In genomic region chr6:70751251-70751897, GRCm38 (mm10) we compare ENCODE assay signal across 21 mouse cellular contexts. TPM values are rescaled to one million over a fixed set of nuclear protein-coding genes. Genes with fewer than 3 reads are reported as not detected.
DNase-seq lines count a peak whose midpoint lies in the region; ATAC-seq and TF ChIP-seq lines count a peak whose summit lies in the region.
"Had no signal": no experiment of that assay in that cellular context is flagged by ENCODE, and none has a peak within 500 bp of the region (broad histone marks: within the 10 kb centered on the region; RNA-seq: fewer than 3 reads in every experiment).

No protein-coding gene starts in this region.

- DNase-seq in spleen, adult 2 months (ENCODE audit: low read depth in 1 of 2, low spot score in 2 of 2) = no peak
- DNase-seq in spleen, postnatal 14 days (ENCODE audit: low spot score in 2 of 2) = no peak
- DNase-seq in liver, embryonic 13.5 days = no peak
- DNase-seq in urinary bladder, postnatal 36 days (ENCODE audit: low spot score in 2 of 2) = no peak
- no peak for DNase-seq in heart, postnatal 4 days
- DNase-seq: adrenal gland, postnatal 10 days; cerebellum, adult 18-20 months; cerebellum, adult 9-11 months; cerebellum, postnatal 36 days; forebrain, postnatal 0 days; gastrocnemius, adult 2 months; gastrocnemius, postnatal 25 days; heart, postnatal 36 days had no signal

- 73% methylated on average over 8 of the region's 8 CpGs for WGBS in spleen, adult 2 months
- 66% methylated on average over 8 of the region's 8 CpGs for WGBS in liver, embryonic 13.5 days (ENCODE audit: insufficient replicate concordance)

- TF ChIP-seq CTCF in spleen, adult 2 months (IDR thresholded peaks at IDR 0.05; ENCODE audit: extremely low read depth, insufficient read depth, insufficient read length, insufficient replicate concordance) = 0 out of 2 replicates have a peak, but pooled peaks have one; percentile 2

- H3K4me3 ChIP-seq in spleen, adult 2 months (ENCODE audit: extremely low read depth, insufficient read depth, insufficient read length) = no peak overlapping the region
- H3K4me3 ChIP-seq in liver, embryonic 13.5 days (replicated peaks) = no peak overlapping the region
- H3K4me3 ChIP-seq: embryonic facial prominence, embryonic 13.5 days; forebrain, embryonic 13.5 days; gastrocnemius, adult 2 months; hindbrain, embryonic 12.5 days had no signal

- 0 out of 2 replicates have a peak overlapping the region, but pooled peaks have one; percentile 38 for H3K9ac ChIP-seq in liver, embryonic 13.5 days
- H3K9ac ChIP-seq: embryonic facial prominence, embryonic 13.5 days; forebrain, embryonic 13.5 days; forebrain, postnatal 0 days; heart, embryonic 13.5 days; hindbrain, embryonic 12.5 days had no signal

- H3K27ac ChIP-seq in spleen, adult 2 months (ENCODE audit: insufficient read depth, low read length) = peak overlapping the region; percentile 93
- H3K27ac ChIP-seq in liver, embryonic 13.5 days = peak overlapping the region; percentile 76
- H3K27ac ChIP-seq: embryonic facial prominence, embryonic 13.5 days; forebrain, embryonic 13.5 days; gastrocnemius, adult 2 months; heart, embryonic 13.5 days; hindbrain, embryonic 12.5 days had no signal

- no peak for TF ChIP-seq POLR2A in spleen, adult 2 months (IDR thresholded peaks at IDR 0.05; ENCODE audit: low read depth, low read length)

- H3K36me3 ChIP-seq in spleen, adult 2 months (ENCODE audit: control insufficient read depth, insufficient read depth, low read length) = no peaks in the 10 kb centered on the region
- no peaks in the 10 kb centered on the region for H3K36me3 ChIP-seq in liver, embryonic 13.5 days
- H3K36me3 ChIP-seq: embryonic facial prominence, embryonic 13.5 days; G1E; heart, embryonic 13.5 days; hindbrain, embryonic 12.5 days had no signal

- peaks cover 14% of the 10 kb centered on the region for H3K4me1 ChIP-seq in spleen, adult 2 months (ENCODE audit: control insufficient read depth, insufficient read depth, insufficient read length)
- H3K4me1 ChIP-seq in liver, embryonic 13.5 days (replicated peaks) = peaks cover 11% of the 10 kb centered on the region
- H3K4me1 ChIP-seq: heart, embryonic 13.5 days; hindbrain, embryonic 12.5 days had no signal

- ATAC-seq in liver, embryonic 13.5 days (ENCODE audit: low read depth) = peak; percentile 15; the same call in 1 of the 2 replicates
- peak; percentile 24 for ATAC-seq in megakaryocyte progenitor cell, adult 5-6 weeks (replicated peaks; ENCODE audit: poor library complexity)
- no peak for ATAC-seq in erythroid progenitor cell, adult 5-6 weeks (replicated peaks; ENCODE audit: low FRiP score, poor library complexity, severe bottlenecking)
- ATAC-seq: forebrain, embryonic 13.5 days; forebrain, postnatal 0 days; hindbrain, embryonic 16.5 days had no signal

- H3K27me3 ChIP-seq in spleen, adult 2 months (ENCODE audit: control insufficient read depth, insufficient read depth, low read length) = no peaks in the 10 kb centered on the region
- H3K27me3 ChIP-seq in liver, embryonic 13.5 days = no peaks in the 10 kb centered on the region
- H3K27me3 ChIP-seq: embryonic facial prominence, embryonic 13.5 days; forebrain, embryonic 13.5 days; heart, embryonic 13.5 days; hindbrain, embryonic 12.5 days had no signal

- no peaks in the 10 kb centered on the region for H3K9me3 ChIP-seq in liver, embryonic 13.5 days (replicated peaks)
- H3K9me3 ChIP-seq: embryonic facial prominence, embryonic 13.5 days; forebrain, embryonic 13.5 days; G1E; heart, embryonic 13.5 days; hindbrain, embryonic 12.5 days had no signal

- no peak overlapping the region; the same call in 1 of the 2 replicates for H3K4me2 ChIP-seq in liver, embryonic 13.5 days
- H3K4me2 ChIP-seq: embryonic facial prominence, embryonic 13.5 days; forebrain, embryonic 13.5 days; hindbrain, embryonic 12.5 days had no signal

RNA-seq across cellular contexts. Expression of gene Rpia, which starts 40.7 kb away (rescaled TPM):
- polyA plus RNA-seq in spleen, adult 2 months (2012; rRNA removed) = 12.7 and 15.1 TPM in 2 replicates
- 3.7 and 4.5 TPM in 2 replicates for polyA plus RNA-seq in liver, embryonic 13.5 days (2015; fragmentation: Nextera tagmentation; extraction: Ambion mirVana)
- total RNA-seq in megakaryocyte progenitor cell, adult 5-6 weeks (2015) = 105 and 110 TPM in 2 replicates
- 209 and 250 TPM in 2 replicates for total RNA-seq in megakaryocyte progenitor cell, adult 5-6 weeks (2017)
- total RNA-seq in heart, postnatal 4 days (2021) = 1 to 10 TPM; 8.1 to 8.8 TPM
- total RNA-seq in erythroid progenitor cell, adult 5-6 weeks (2015; ENCODE audit: low replicate concordance) = 51.9 and 59.1 TPM in 2 replicates
- 65.7 and 70.3 TPM in 2 replicates for total RNA-seq in erythroid progenitor cell, adult 5-6 weeks (2017; ENCODE audit: low replicate concordance)

Comparison
In these comparisons a context has a peak if more than half of its experiments do, and no peak if none do; other contexts are left out.
1. RNA of gene Rpia, which starts 40.7 kb away (total RNA-seq): 105 to 250 TPM in megakaryocyte progenitor cell, adult 5-6 weeks and 51.9 to 70.3 TPM in erythroid progenitor cell, adult 5-6 weeks; 8.1 to 8.8 TPM in heart, postnatal 4 days; every median in the first group is over 4 times any median in the second.